Mouse (Mus musculus) Muller cell, postnatal 12 days (primary cell): ENCODE results near the gene Sel1l3.

Experiments used
- DNase-seq: peaks from one replicate; pipeline ENCODE4 v3.0.0-alpha.2; 2015; ENCODE audit errors: inconsistent ontology term

The Sel1l3 gene

DNA sequence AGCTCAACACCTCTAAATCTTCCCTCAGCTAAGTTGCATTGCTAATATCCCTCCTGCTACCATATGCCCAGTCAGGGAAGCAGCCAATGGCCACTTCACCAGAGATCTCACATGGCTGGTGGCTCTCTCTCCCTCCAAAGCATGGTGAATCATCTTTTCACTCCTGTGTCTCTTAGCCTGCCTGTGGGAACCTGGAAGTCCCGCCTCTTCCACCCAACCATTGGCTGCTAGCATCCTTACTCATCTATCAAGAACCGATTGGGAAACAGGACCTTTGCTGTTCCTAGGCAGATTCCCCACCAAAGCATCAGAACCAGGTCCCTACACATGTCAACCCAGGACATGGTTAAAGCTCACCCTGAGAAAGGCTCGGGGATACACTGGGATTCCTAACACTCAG, 122.4 kb downstream of the Sel1l3 start:
- DNase-seq: peak; percentile 69

DNA sequence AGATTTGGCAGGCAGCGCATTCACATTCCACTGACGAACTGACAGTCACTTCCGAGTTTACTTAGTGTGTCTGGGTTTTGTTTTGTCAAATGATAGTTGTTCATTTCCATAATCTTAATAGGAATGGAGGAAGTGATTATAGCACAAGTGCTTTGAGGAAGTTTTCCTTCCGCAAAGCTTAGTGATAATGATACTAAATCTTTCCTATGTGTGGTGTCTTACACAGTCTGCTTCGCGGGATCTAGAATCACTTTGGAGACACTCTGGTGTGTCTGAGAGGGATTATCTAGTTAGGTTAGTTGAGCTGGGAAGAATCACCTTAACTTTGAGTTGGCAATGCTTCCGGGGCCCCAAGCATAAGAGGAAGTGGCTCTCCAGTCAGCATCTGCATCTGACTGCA, 126.3 kb downstream of the Sel1l3 start:
- no peak for DNase-seq

DNA sequence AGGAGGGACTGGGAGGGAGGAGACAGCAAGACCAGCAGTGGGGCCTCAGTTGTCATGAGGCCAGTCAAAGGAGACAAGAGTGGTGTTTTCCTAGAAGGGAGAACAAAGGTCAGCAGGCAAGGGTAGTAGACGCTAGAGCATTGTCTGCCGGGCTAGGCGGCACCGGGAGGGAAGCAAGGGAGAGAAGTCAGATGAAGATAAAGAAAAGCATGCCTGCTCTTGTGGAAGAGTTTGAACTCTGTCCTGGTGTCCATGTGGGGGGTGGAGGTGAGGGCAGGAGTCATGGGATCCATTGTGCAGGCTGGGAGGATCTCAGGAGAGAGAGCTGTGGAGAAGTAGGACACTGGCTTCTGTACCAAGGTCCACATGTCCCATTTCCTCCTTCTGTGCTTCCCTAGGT, 135.3 kb downstream of the Sel1l3 start:
- DNase-seq: no peak

DNA sequence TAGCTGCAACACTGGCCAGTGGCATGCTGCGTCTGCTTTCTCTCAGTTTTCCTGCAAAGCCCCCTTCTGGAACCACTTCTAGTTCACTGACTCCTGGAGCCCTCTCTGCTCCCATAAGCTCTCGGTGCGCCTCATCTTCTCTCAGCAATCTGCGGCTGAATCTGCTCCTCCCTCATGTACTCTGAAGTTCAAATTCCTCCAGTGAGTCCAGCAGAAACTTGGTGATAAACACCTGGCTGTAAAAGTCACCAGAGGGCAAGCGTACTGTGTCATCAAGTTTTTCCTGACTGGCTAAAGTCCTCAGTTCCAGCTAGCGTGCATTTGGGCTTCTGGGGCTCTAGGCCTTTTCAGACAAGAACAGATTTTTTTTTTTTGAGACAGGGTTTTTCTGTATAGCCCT, 139.2 kb downstream of the Sel1l3 start:
- no peak for DNase-seq

DNA sequence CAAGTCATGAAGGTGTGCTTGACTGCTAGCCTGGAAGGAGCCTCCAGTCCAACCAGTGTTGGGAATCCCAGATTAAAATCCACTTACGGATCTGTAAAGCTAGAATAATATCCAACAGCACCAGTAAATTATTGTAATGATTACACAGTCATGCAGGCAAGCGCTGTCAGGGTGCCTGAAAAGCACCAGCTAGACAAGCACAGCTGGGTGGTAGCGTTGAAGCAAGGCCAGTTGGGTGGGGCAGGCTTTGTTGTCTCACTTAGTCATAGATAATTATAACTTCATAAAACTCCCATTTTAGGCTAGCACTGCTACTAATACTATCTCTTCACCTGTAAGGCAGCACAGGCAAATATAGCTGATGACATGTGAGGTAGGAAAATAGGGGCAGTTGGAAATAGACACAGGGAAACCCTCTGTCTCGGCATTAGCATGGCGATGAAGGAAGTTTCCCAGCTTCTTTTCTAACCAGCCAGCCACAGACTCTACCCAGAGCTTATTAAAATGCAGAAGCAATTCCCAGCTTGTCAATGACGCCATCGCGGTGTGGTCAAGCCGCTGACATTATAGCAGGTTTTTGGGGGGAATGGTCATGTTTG, 152.1 kb downstream of the Sel1l3 start:
- no peak for DNase-seq
